22 mouse cellular contexts compared by ENCODE assay signal in genomic region chr16:13153215-13153614, GRCm38 (mm10). TPM values are rescaled to one million over a fixed set of nuclear protein-coding genes. Genes with fewer than 3 reads are reported as not detected.
DNase-seq lines count a peak whose midpoint lies in the region; ATAC-seq and TF ChIP-seq lines count a peak whose summit lies in the region.
"Had no signal": no experiment of that assay in that cellular context is flagged by ENCODE, and none has a peak within 500 bp of the region (broad histone marks: within the 10 kb centered on the region; RNA-seq: fewer than 3 reads in every experiment).

No protein-coding gene starts in this region.

- 87% methylated on average over 4 of the region's 4 CpGs for WGBS in heart, embryonic 10.5 days
- WGBS in embryonic facial prominence, embryonic 10.5 days, result 94% methylated on average over 4 of the region's 4 CpGs
- 92% methylated on average over 4 of the region's 4 CpGs for WGBS in stomach, postnatal 0 days
- WGBS in limb, embryonic 10.5 days, result 94% methylated on average over 4 of the region's 4 CpGs

- no peak for ATAC-seq in stomach, postnatal 0 days (ENCODE audit: low FRiP score, low TSS enrichment)
- ATAC-seq: activated CD4-positive, CD25-positive, alpha-beta regulatory T cell, adult 4 months; CD4-positive, CD25-positive, alpha-beta regulatory T cell, adult 4 months; Patski had no signal

- no peak overlapping the region for H3K4me3 ChIP-seq in heart, embryonic 10.5 days
- no peak overlapping the region for H3K4me3 ChIP-seq in embryonic facial prominence, embryonic 10.5 days
- H3K4me3 ChIP-seq in stomach, postnatal 0 days (ENCODE audit: low read depth, low read length), result no peak overlapping the region
- no peak overlapping the region for H3K4me3 ChIP-seq in limb, embryonic 10.5 days

- no peak overlapping the region for H3K9ac ChIP-seq in stomach, postnatal 0 days (ENCODE audit: low read length)

- no peak overlapping the region for H3K27ac ChIP-seq in heart, embryonic 10.5 days
- H3K27ac ChIP-seq in embryonic facial prominence, embryonic 10.5 days (replicated peaks), result no peak overlapping the region
- H3K27ac ChIP-seq in stomach, postnatal 0 days (replicated peaks), result no peak overlapping the region
- H3K27ac ChIP-seq in limb, embryonic 10.5 days, result no peak overlapping the region

- intact Hi-C loops in heart, postnatal 36 days (cut with DNase I), result no loop called here
- intact Hi-C loops in heart, postnatal 14 days (cut with DNase I), result no loop called here

- no peaks in the 10 kb centered on the region for H3K9me3 ChIP-seq in heart, embryonic 10.5 days
- no peaks in the 10 kb centered on the region for H3K9me3 ChIP-seq in embryonic facial prominence, embryonic 10.5 days
- H3K9me3 ChIP-seq in stomach, postnatal 0 days (ENCODE audit: control insufficient read depth, low read length), result no peaks in the 10 kb centered on the region
- no peaks in the 10 kb centered on the region for H3K9me3 ChIP-seq in limb, embryonic 10.5 days (replicated peaks)
- H3K9me3 ChIP-seq: G1E had no signal

- no peak for TF ChIP-seq CTCF in stomach, postnatal 0 days (IDR thresholded peaks at IDR 0.05; ENCODE audit: low read depth)

- no peak overlapping the region for H3K4me2 ChIP-seq in stomach, postnatal 0 days (replicated peaks; ENCODE audit: low read depth)

- no peaks in the 10 kb centered on the region for H3K27me3 ChIP-seq in heart, embryonic 10.5 days (ENCODE audit: insufficient read depth, poor library complexity, severe bottlenecking)
- no peaks in the 10 kb centered on the region for H3K27me3 ChIP-seq in embryonic facial prominence, embryonic 10.5 days (replicated peaks; ENCODE audit: low read depth, poor library complexity, severe bottlenecking)
- H3K27me3 ChIP-seq in stomach, postnatal 0 days (ENCODE audit: control insufficient read depth, insufficient read depth, low read length), result no peaks in the 10 kb centered on the region
- H3K27me3 ChIP-seq in limb, embryonic 10.5 days (ENCODE audit: low read depth, poor library complexity, severe bottlenecking), result no peaks in the 10 kb centered on the region
- H3K27me3 ChIP-seq: CH12.LX, Patski had no signal

- H3K36me3 ChIP-seq in heart, embryonic 10.5 days, result peaks cover 13% of the 10 kb centered on the region
- peaks cover 18% of the 10 kb centered on the region for H3K36me3 ChIP-seq in embryonic facial prominence, embryonic 10.5 days (replicated peaks)
- H3K36me3 ChIP-seq in stomach, postnatal 0 days (ENCODE audit: control insufficient read depth, insufficient read depth, low read length), result peaks cover 4% of the 10 kb centered on the region
- H3K36me3 ChIP-seq in limb, embryonic 10.5 days, result peaks cover 17% of the 10 kb centered on the region

- peak; percentile 65 for DNase-seq in heart, adult 11 months
- no peak for DNase-seq in heart, postnatal 36 days
- DNase-seq in heart, embryonic 10.5 days (ENCODE audit: low spot score), result peak; percentile 55
- no peak for DNase-seq in heart, postnatal 14 days
- DNase-seq in embryonic facial prominence, embryonic 10.5 days (ENCODE audit: low spot score), result peak; percentile 3
- peak; percentile 4 for DNase-seq in stomach, postnatal 0 days (ENCODE audit: low spot score)
- no peak for DNase-seq in thymus, postnatal 4 days
- DNase-seq in limb, embryonic 10.5 days (ENCODE audit: low spot score), result no peak
- DNase-seq: adrenal gland, adult 2 months; adrenal gland, adult 8-10 months; adrenal gland, postnatal 10 days; adrenal gland, postnatal 14 days; adrenal gland, postnatal 25 days; adrenal gland, postnatal 36 days; B cell, adult 2 months; cerebellum, adult 11 months; cerebellum, adult 11-12 months had no signal

- no peak for TF ChIP-seq EP300 in stomach, postnatal 0 days (optimal IDR thresholded peaks at IDR 0.05)

- peaks cover 8% of the 10 kb centered on the region for H3K4me1 ChIP-seq in heart, embryonic 10.5 days
- H3K4me1 ChIP-seq in embryonic facial prominence, embryonic 10.5 days, result no peaks in the 10 kb centered on the region
- no peaks in the 10 kb centered on the region for H3K4me1 ChIP-seq in stomach, postnatal 0 days (replicated peaks; ENCODE audit: control insufficient read depth, insufficient read depth)
- H3K4me1 ChIP-seq in limb, embryonic 10.5 days, result no peaks in the 10 kb centered on the region

RNA-seq across cellular contexts. Expression of gene Ercc4, which starts 43.7 kb away (rescaled TPM):
- 1 to 10 TPM; 7.9 to 8.8 TPM for total RNA-seq in heart, postnatal 36 days (2021)
- polyA plus RNA-seq in heart, embryonic 10.5 days (2016; fragmentation: Nextera tagmentation; extraction: Ambion mirVana), result 8.9 and 9.6 TPM in 2 replicates
- 1 to 10 TPM; 7.9 to 8.7 TPM for total RNA-seq in heart, postnatal 14 days (2021)
- 12.2 and 12.7 TPM in 2 replicates for polyA plus RNA-seq in embryonic facial prominence, embryonic 10.5 days (2016; fragmentation: Nextera tagmentation; extraction: Ambion mirVana)
- 5.3 and 6.6 TPM in 2 replicates for polyA plus RNA-seq in stomach, postnatal 0 days (2015; fragmentation: Nextera tagmentation; extraction: Ambion mirVana)
- 11.0 and 12.2 TPM in 2 replicates for polyA plus RNA-seq in limb, embryonic 10.5 days (2016; fragmentation: Nextera tagmentation; extraction: Ambion mirVana)

Comparison
In these comparisons a context has a peak if more than half of its experiments do, and no peak if none do; other contexts are left out.
1. DNase-seq: peak in heart, adult 11 months (single experiment), heart, embryonic 10.5 days (single experiment), embryonic facial prominence, embryonic 10.5 days (single experiment) and stomach, postnatal 0 days (single experiment); none in heart, postnatal 36 days (0 of 2), heart, postnatal 14 days (0 of 2), thymus, postnatal 4 days (single experiment) and limb, embryonic 10.5 days (single experiment).